Mouse (Mus musculus): ENCODE measurements around the gene Agpat1. TPM values are rescaled to one million over a fixed set of nuclear protein-coding genes. Genes with fewer than 3 reads are reported as not detected.

Agpat1 gene
- polyA plus RNA-seq, 1 experiment from 2014 or later, result 42.6 TPM

DNA sequence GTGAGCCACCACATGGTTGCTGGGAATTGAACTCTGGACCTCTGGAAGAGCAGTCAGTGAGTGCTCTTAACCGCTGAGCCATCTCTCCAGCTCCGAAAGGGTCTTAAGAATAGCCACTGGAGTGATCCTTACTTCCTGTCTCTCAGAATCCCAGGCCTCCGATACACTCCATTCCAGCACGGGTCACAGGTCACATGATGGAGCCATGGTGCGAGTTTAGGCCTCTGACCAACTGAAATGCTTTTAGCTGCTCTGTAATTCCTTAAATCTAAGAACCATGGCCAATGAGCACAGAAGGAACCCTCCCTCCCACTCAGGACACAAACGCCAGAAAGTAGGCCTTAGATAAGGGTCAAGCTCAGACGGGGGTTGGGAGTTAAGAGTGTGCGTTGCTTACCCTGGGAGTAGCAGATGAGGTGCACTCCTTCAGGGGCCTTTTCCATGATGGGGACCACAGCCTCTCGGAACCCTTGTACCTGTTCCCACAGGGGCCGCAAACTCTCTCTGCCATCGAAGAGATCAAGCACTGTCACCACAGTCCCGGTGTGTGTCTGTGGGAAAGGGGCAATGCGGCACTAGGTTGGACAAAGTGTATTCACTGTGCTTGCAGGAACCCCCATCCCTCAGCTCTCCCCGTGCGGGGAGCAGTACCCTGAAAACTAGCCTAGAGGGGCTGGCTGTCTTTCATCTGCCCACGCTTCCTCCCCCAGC lies 22.2 kb downstream of the Agpat1 start:
- H3K36me3 ChIP-seq (ENCODE audit: control insufficient read depth, insufficient read depth, low read length), result peaks cover 4% of the 10 kb centered on the region; the same call in 1 of the 2 replicates
- H3K27ac ChIP-seq (ENCODE audit: low read length), result peak overlapping the region; percentile 99
- H3K9ac ChIP-seq (ENCODE audit: low read length), result peak overlapping the region; percentile 91
- H3K9me3 ChIP-seq (replicated peaks; ENCODE audit: control insufficient read depth, low read length), result no peaks in the 10 kb centered on the region
- no peak for ATAC-seq (ENCODE audit: insufficient read depth, low FRiP score)
- H3K4me1 ChIP-seq (ENCODE audit: control insufficient read depth, insufficient read depth, low read length), result peaks cover 35% of the 10 kb centered on the region
- WGBS, result 51% methylated on average over 16 of the region's 16 CpGs
- peaks cover 16% of the 10 kb centered on the region for H3K27me3 ChIP-seq (ENCODE audit: control insufficient read depth, insufficient read depth, low read length)
- H3K4me2 ChIP-seq (ENCODE audit: low read depth, low read length), result peak overlapping the region; percentile 70
- H3K4me3 ChIP-seq (replicated peaks; ENCODE audit: low read length), result peak overlapping the region; percentile 87

DNA sequence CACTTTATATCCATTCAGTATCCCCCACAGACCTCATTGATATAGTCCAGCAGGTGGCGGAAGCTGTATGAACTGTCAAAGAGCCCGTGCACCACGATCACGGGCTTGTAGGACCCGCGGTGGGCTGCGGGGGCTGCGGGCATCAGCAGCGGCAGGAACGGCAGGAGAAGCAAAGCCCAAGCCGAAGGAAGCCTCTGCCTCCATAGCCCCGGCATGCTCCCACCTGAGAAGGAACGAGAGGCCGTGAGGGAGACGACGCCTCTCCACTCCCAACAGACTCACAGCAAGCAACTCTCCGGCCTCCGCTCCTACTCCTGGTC lies 22.7 kb downstream of the Agpat1 start:
- H3K4me1 ChIP-seq (ENCODE audit: control insufficient read depth, insufficient read depth, low read length), result peaks cover 40% of the 10 kb centered on the region
- H3K9ac ChIP-seq (ENCODE audit: low read length), result peak overlapping the region; percentile 91
- peaks cover 21% of the 10 kb centered on the region for H3K27me3 ChIP-seq (ENCODE audit: control insufficient read depth, insufficient read depth, low read length)
- H3K4me3 ChIP-seq (replicated peaks; ENCODE audit: low read length), result peak overlapping the region; percentile 87
- peak overlapping the region; percentile 99 for H3K27ac ChIP-seq (ENCODE audit: low read length)
- under 1% methylated on average over 18 of the region's 18 CpGs for WGBS
- H3K4me2 ChIP-seq (ENCODE audit: low read depth, low read length), result peak overlapping the region; percentile 70
- H3K36me3 ChIP-seq (ENCODE audit: control insufficient read depth, insufficient read depth, low read length), result peaks cover 4% of the 10 kb centered on the region; the same call in 1 of the 2 replicates
- ATAC-seq (ENCODE audit: insufficient read depth, low FRiP score), result no peak
- H3K9me3 ChIP-seq (replicated peaks; ENCODE audit: control insufficient read depth, low read length), result no peaks in the 10 kb centered on the region

DNA sequence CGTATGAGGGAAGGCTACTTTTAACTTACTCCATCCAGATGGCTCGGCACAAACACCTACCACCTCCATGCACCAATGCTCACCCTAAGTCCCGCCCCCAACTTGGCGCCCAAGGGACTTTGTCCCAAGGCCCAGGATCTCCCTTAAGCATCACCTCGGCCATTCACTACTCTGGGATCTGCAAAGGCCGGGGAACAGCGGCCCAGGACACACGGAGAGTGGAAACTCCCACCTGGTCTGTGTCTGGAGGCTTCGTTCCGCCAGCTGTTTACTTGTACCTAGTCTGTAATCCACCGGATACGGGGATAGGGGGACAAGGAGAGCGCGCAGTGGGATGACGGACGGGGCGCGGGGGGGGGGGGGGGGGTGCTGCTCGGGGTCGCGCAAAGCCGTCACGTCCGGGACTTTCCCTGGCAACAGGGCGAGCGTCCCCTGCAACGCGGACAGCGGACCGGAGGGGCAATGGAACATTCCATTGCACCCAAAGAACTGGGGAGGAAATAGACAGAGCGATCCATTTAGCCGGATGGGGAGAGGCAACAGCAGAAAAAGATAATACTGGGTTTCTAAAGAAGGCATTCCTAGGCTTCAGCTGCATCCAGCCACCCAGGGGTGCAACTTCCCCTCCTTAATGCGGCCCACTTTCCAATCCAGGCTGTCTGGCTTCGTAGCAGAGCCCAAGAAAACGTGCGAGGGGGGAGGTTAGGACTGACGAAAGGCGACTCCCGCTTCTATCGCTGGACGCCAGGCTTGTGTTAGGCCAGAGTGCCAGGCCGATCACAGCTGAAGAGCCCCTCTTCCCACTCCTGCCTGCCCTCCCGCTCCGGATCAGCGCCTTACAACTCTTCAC lies 23.3 kb downstream of the Agpat1 start:
- H3K27ac ChIP-seq (ENCODE audit: low read length), result peak overlapping the region; percentile 99
- no peaks in the 10 kb centered on the region for H3K9me3 ChIP-seq (replicated peaks; ENCODE audit: control insufficient read depth, low read length)
- under 1% methylated on average over 44 of the region's 45 CpGs for WGBS
- H3K9ac ChIP-seq (ENCODE audit: low read length), result peak overlapping the region; percentile 91
- ATAC-seq (ENCODE audit: insufficient read depth, low FRiP score), result peak; percentile 80
- H3K4me3 ChIP-seq (replicated peaks; ENCODE audit: low read length), result peak overlapping the region; percentile 87
- peaks cover 4% of the 10 kb centered on the region; the same call in 1 of the 2 replicates for H3K36me3 ChIP-seq (ENCODE audit: control insufficient read depth, insufficient read depth, low read length)
- peaks cover 46% of the 10 kb centered on the region for H3K4me1 ChIP-seq (ENCODE audit: control insufficient read depth, insufficient read depth, low read length)
- H3K4me2 ChIP-seq (ENCODE audit: low read depth, low read length), result peak overlapping the region; percentile 70
- H3K27me3 ChIP-seq (ENCODE audit: control insufficient read depth, insufficient read depth, low read length), result peaks cover 21% of the 10 kb centered on the region

DNA sequence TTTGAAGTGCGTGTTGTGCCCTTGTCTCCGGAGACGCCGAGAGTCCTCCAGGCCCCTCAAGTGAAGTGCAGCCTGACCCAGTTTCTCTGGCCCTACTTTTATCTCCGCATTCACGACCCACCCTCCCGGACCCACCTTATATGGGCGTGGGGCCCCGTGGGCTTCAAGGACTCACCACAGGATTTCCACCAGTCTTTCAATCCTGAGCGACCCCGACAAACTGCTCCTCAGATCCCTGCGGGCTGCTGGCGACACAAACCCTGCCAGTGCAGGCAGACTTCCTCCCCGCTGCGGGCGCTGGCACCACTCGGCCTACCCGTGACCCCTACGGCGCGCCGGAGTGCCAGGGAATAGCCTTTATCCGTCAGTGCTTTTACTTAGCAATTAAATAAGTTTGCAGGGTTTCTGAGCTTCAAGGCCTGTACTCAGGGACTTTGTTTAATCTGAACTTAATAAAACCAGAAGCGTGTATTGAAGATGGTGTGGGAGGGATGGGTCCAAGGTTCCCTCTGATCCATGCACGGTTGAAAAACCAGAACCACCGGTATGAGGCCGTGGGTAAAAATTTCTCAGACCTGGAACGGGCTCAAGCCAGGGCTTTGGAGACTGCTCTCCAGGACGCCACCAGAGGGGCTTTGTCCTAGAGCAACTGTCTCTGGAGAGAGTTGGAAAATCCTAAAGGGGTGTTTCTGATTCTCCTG lies 24.0 kb downstream of the Agpat1 start, which contains the start of gene Ppt2:
Gene Ppt2 (minus strand): TSS at position 568 of the 701 bp plus-strand sequence.
- WGBS, result 4% methylated on average over 29 of the region's 29 CpGs
- H3K4me3 ChIP-seq (replicated peaks; ENCODE audit: low read length), result peak within 1 kb of the TSS; percentile 87
- peak within 1 kb of the TSS; percentile 70 for H3K4me2 ChIP-seq (ENCODE audit: low read depth, low read length)
- H3K27me3 ChIP-seq (ENCODE audit: control insufficient read depth, insufficient read depth, low read length), result peaks cover 21% of the 10 kb centered on the region
- H3K9me3 ChIP-seq (replicated peaks; ENCODE audit: control insufficient read depth, low read length), result no peaks in the 10 kb centered on the region
- peak within 1 kb of the TSS; percentile 91 for H3K9ac ChIP-seq (ENCODE audit: low read length)
- H3K36me3 ChIP-seq (ENCODE audit: control insufficient read depth, insufficient read depth, low read length), result no peaks in the 10 kb centered on the region
- ATAC-seq (ENCODE audit: insufficient read depth, low FRiP score), result peak; percentile 12
- H3K27ac ChIP-seq (ENCODE audit: low read length), result peak within 1 kb of the TSS; percentile 99
- H3K4me1 ChIP-seq (ENCODE audit: control insufficient read depth, insufficient read depth, low read length), result peaks cover 46% of the 10 kb centered on the region

DNA sequence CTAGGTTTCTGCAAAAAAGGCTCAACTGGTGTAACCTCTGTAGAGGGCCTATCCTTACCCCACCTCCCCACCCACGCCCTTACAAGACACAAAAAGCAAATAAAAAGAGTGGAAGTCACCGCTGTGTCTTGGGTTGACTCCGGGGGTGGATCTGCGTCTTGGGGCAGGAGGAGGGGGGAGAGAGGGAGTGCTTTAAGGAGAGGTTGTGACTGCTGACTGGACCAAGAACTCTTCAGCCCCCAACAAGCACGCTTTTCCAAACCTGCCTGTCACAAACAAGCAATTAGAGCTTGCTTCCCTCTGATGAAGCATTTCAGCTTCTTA lies 24.5 kb downstream of the Agpat1 start:
- peak overlapping the region; percentile 91 for H3K9ac ChIP-seq (ENCODE audit: low read length)
- no peaks in the 10 kb centered on the region for H3K36me3 ChIP-seq (ENCODE audit: control insufficient read depth, insufficient read depth, low read length)
- WGBS, result 22% methylated on average over 5 of the region's 5 CpGs
- H3K9me3 ChIP-seq (replicated peaks; ENCODE audit: control insufficient read depth, low read length), result no peaks in the 10 kb centered on the region
- H3K27me3 ChIP-seq (ENCODE audit: control insufficient read depth, insufficient read depth, low read length), result peaks cover 21% of the 10 kb centered on the region
- peak overlapping the region; percentile 99 for H3K27ac ChIP-seq (ENCODE audit: low read length)
- peak overlapping the region; percentile 87 for H3K4me3 ChIP-seq (replicated peaks; ENCODE audit: low read length)
- peak overlapping the region; percentile 70 for H3K4me2 ChIP-seq (ENCODE audit: low read depth, low read length)
- peaks cover 46% of the 10 kb centered on the region for H3K4me1 ChIP-seq (ENCODE audit: control insufficient read depth, insufficient read depth, low read length)
- ATAC-seq (ENCODE audit: insufficient read depth, low FRiP score), result no peak

DNA sequence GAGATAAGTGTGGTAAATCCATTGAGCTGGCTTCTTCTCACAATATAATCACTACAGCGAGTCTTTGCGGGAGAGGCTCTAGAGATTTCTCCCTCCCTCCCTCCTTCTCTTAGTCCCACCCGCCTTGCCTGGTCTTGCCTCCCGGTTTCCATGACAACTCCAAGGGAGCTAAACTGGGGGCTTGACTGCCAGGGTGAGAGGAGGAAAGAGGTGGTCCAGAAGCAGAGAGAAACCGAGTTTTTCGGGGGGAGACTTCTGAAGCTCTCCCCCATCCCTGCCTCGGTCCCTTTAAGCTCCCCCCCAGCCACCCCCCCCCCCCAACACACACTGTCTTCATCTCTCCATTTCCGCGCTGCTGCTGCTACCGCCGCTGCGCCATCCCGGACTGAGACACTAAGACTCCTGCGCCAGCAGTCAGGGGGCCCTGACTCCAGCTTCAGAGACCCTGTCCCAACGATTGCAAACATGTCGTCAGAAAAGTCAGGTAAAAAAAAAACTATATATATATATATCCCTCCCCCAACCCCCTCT lies 25.2 kb downstream of the Agpat1 start, which contains the start of gene Prrt1:
Gene Prrt1 (plus strand): TSS at position 313 of the 531 bp plus-strand sequence.
- H3K4me2 ChIP-seq (ENCODE audit: low read depth, low read length), result peak within 1 kb of the TSS; percentile 70
- peak within 1 kb of the TSS; percentile 87 for H3K4me3 ChIP-seq (replicated peaks; ENCODE audit: low read length)
- peaks cover 46% of the 10 kb centered on the region for H3K4me1 ChIP-seq (ENCODE audit: control insufficient read depth, insufficient read depth, low read length)
- peak within 1 kb of the TSS; percentile 99 for H3K27ac ChIP-seq (ENCODE audit: low read length)
- no peaks in the 10 kb centered on the region for H3K36me3 ChIP-seq (ENCODE audit: control insufficient read depth, insufficient read depth, low read length)
- WGBS, result 2% methylated on average over 16 of the region's 16 CpGs
- no peak for ATAC-seq (ENCODE audit: insufficient read depth, low FRiP score)
- H3K27me3 ChIP-seq (ENCODE audit: control insufficient read depth, insufficient read depth, low read length), result peaks cover 25% of the 10 kb centered on the region
- H3K9ac ChIP-seq (ENCODE audit: low read length), result peak within 1 kb of the TSS; percentile 91
- no peaks in the 10 kb centered on the region for H3K9me3 ChIP-seq (replicated peaks; ENCODE audit: control insufficient read depth, low read length)

DNA sequence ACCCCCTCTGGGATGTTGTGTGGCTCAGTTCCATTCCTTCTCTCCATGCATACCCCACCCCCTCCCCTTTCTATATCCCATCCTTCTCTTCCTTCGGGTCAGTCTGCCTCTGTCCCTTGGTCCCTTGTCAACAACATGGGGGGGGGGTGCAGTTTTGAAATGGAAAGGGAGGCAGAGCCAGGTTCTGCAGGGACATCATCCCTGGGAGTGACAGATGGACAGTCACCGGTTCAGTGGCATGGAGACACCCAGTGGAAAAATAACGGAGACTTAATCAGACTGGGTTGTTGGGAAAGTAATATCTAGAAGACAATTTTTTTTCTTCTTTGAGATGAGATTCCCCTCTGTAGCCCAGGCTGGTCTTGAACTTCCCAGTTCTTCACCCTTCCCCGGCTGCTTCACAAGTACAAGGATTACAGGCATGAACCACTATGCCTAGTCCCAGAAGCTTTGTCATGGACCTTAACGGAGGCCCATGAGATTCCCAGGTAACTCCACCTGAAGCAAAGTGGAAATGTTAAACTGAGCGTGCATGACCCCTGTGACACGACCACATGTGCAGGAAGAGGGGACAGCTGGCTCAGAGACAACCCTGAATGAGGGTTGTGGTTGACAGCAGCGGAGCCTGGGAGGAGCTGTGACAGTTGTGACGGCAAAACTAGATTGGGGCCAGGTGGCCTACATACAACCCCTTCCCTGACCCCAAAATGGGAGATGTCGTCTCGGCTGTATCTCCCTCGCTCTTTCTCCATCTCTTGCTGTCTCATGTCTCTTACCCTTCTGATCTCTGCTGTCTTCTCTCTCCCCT lies 25.9 kb downstream of the Agpat1 start:
- ATAC-seq (ENCODE audit: insufficient read depth, low FRiP score), result no peak
- peaks cover 46% of the 10 kb centered on the region for H3K4me1 ChIP-seq (ENCODE audit: control insufficient read depth, insufficient read depth, low read length)
- H3K9me3 ChIP-seq (replicated peaks; ENCODE audit: control insufficient read depth, low read length), result no peaks in the 10 kb centered on the region
- H3K4me2 ChIP-seq (ENCODE audit: low read depth, low read length), result peak overlapping the region; percentile 70
- H3K27me3 ChIP-seq (ENCODE audit: control insufficient read depth, insufficient read depth, low read length), result peaks cover 25% of the 10 kb centered on the region
- peak overlapping the region; percentile 30 for H3K4me3 ChIP-seq (replicated peaks; ENCODE audit: low read length)
- WGBS, result 28% methylated on average over 12 of the region's 12 CpGs
- H3K9ac ChIP-seq (ENCODE audit: low read length), result peak overlapping the region; percentile 55; the same call in 1 of the 2 replicates
- no peak overlapping the region for H3K27ac ChIP-seq (ENCODE audit: low read length)
- H3K36me3 ChIP-seq (ENCODE audit: control insufficient read depth, insufficient read depth, low read length), result no peaks in the 10 kb centered on the region

DNA sequence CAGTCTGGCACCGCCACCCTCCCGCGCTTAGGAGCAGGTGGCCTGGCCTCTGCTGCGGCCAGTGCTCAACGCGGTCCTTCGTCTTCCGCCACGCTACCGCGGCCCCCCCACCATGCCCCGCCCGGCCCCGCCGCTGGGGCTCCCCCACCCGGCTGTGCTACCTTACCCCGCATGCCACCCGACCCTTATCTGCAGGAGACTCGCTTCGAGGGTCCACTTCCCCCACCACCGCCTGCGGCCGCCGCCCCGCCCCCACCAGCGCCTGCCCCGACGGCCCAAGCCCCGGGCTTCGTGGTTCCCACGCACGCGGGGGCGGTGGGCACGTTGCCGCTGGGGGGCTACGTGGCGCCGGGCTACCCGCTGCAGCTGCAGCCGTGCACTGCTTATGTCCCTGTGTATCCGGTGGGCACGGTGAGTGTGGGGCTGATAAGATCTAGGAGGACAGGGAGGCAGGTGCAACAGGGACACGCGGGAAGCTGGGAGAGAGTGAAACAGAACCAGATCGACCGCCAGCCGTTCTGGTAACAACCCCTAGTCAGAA lies 26.8 kb downstream of the Agpat1 start:
- Histone ChIP-seq H3K4me1 (ENCODE audit: control insufficient read depth, insufficient read depth, low read length) (peaks cover 46% of the 10 kb centered on the region), H3K4me2 (ENCODE audit: low read depth, low read length) (peak overlapping the region; percentile 51), H3K4me3 (replicated peaks; ENCODE audit: low read length) (peak overlapping the region; percentile 48), H3K36me3 (ENCODE audit: control insufficient read depth, insufficient read depth, low read length) (no peaks in the 10 kb centered on the region), H3K9me3 (replicated peaks; ENCODE audit: control insufficient read depth, low read length) (no peaks in the 10 kb centered on the region), H3K27ac (ENCODE audit: low read length) (no peak overlapping the region), H3K27me3 (ENCODE audit: control insufficient read depth, insufficient read depth, low read length) (peaks cover 25% of the 10 kb centered on the region), H3K9ac (ENCODE audit: low read length) (peak overlapping the region; percentile 55)
- 3% methylated on average over 48 of the region's 48 CpGs for WGBS
- no peak for ATAC-seq (ENCODE audit: insufficient read depth, low FRiP score)
